Mouse (Mus musculus) bone marrow, adult 2 months (tissue): Measurements from ENCODE around the gene Tada2b. TPM values are rescaled to one million over a fixed set of nuclear protein-coding genes. Genes with fewer than 3 reads are reported as not detected.
A peak's percentile ranks its signal among the peaks of the same experiment; 100 is the strongest.

Source experiments
- H3K27ac ChIP-seq: fragments of 200-500 bp; 2 replicates; pipeline ENCODE4 v1.5.1; 2012; ENCODE audit warnings: low read depth, mild to moderate bottlenecking, control low read depth, inconsistent platforms, low read length; ENCODE audit not compliant: control insufficient read depth, poor library complexity, insufficient read depth
- H3K4me1 ChIP-seq: fragments of 200-500 bp; 2 replicates; pipeline ENCODE4 v1.6.1; 2011; ENCODE audit warnings: low read length; ENCODE audit not compliant: control insufficient read depth, insufficient read depth
- H3K4me3 ChIP-seq: fragments of 200-500 bp; replicated peaks from 2 replicates; pipeline ENCODE3; 2011; ENCODE audit warnings: mild to moderate bottlenecking, low read depth, low read length, control low read depth; ENCODE audit not compliant: control insufficient read depth
- CTCF ChIP-seq: fragments of 200-500 bp; IDR thresholded peaks from 2 replicates; pipeline ENCODE4 v1.5.1; 2011; ENCODE audit warnings: low read length, control low read depth; ENCODE audit not compliant: control insufficient read depth, insufficient read depth
- POLR2A ChIP-seq: fragments of 200-500 bp; IDR thresholded peaks from 2 replicates; pipeline ENCODE4 v1.6.1; 2011; ENCODE audit warnings: low read depth, mild to moderate bottlenecking, control low read depth, low read length, borderline replicate concordance; ENCODE audit not compliant: control insufficient read depth
- WGBS: fragments of 180-500 bp; shearing (Covaris S2); methylation state at CpG from one replicate; pipeline ENCODE4 v1.1.7; 2018; 5-methylcytosine and 5-hydroxymethylcytosine counted together
- polyA plus RNA-seq: library from polyadenylated mRNA; stranded (reverse); fragments of >200 nt; gene quantifications from 2 replicates; pipeline ENCODE4 v1.2.4, GENCODE M21; 2011; ENCODE audit warnings: low replicate concordance; ENCODE audit not compliant: missing spikeins, insufficient read depth, insufficient read length

The Tada2b gene
- polyA plus RNA-seq, 1 experiment = 7.9 TPM

DNA sequence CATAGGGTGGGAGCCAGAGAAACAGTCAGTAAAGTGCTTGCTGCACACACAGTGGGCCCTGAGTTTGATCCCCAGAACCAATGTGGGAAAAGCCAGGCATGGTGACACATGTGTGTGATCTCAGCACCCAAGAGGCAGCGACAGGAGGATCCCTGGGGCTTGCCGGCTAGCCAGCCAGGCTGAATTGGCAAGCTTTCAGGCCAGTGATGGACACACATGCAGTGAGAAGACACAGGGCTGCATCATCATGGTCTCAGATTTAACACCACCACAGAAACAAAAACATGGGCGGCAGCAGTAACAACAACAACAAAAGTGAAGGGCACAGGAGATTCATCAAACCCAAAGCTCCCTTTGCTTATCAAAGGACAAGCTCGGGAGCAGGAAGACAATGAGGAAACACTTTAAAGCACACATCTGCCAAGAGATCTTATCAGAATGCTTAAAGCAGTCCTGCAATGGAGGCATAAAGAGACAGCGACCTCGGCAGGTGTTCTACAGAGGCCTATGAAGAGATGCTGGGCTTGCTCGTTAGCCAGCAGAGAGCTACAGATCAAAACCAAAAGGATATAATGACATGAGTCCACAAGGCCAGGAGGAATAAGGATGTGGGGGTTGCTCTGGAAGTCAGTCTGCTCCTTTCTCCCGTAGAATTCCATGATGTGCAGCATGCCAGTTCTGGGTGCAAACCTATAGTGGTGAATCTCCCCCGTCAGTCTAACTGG, 37.8 kb downstream of the Tada2b start:
- Histone ChIP-seq H3K27ac (no peak overlapping the region), H3K4me1 (no peaks in the 10 kb centered on the region; the same call in 1 of the 2 replicates), H3K4me3 (no peak overlapping the region)
- WGBS = 32% methylated on average over 9 of the region's 9 CpGs
- TF ChIP-seq POLR2A = no peak
- no peak for TF ChIP-seq CTCF

DNA sequence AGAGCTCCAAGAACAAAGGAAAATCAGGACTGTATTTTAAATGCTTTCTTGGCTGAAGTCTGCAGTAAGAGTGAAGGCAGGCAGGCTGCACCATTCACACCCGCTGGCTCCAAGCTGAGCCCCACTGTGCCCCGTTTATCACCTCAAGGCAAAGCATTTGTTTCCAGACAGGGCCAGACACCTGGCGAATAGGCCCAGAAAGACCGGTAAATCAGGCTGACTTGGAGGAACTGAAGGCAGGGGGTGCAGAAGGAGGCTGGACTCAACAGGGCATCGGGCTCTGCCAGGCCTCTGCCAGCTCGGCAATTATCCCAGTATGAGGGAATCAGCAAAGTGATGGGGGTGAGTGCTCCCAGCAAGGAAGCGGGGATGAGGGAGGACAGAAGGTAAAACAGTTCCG, 39.1 kb downstream of the Tada2b start:
- Histone ChIP-seq H3K27ac (no peak overlapping the region), H3K4me3 (no peak overlapping the region), H3K4me1 (no peaks in the 10 kb centered on the region)
- WGBS = 36% methylated on average over 8 of the region's 8 CpGs
- TF ChIP-seq POLR2A (no peak), CTCF (no peak)

DNA sequence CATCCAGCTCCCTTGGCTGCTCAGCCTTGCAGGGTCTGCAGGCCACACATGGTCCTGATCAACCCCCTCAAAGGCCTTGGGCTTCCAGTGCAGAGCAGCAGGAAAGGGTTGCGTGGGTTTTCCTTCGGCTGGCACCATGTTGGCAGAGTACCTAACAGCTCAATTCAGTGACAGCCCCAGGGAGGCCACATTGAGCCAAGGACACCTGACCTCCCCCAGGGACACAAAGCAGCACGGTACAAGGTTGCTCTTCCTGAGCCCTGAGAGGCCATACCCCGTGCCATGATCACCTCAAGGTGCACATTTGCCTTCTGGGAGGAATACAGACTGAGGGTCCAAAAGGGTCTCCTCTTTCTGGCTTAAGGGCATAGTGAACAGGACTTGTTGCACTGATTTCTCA, 39.5 kb downstream of the Tada2b start:
- TF ChIP-seq CTCF (no peak), POLR2A (no peak)
- 52% methylated on average over 4 of the region's 4 CpGs for WGBS
- H3K27ac ChIP-seq = no peak overlapping the region

DNA sequence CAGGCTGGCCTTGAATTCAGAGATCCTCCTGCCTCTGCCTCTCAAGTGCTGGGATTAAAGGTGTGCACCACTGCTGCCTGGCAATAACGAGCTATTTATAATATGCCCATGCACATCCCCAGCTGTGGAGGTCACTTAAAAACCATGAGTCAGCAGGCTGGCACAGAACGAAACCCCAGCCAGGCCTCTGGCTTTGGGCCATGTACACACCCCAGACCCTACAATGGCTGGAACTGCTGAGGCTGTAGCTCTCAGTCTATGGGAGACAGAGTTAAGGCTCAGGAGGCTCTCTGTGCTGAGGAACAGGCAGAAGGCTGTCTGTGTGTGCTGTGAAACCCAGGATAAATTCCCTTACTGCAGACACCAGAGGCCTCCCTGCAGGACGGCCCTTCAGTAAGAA, 43.3 kb downstream of the Tada2b start:
- WGBS = 41% methylated on average over 3 of the region's 3 CpGs
- H3K27ac ChIP-seq = no peak overlapping the region
- TF ChIP-seq POLR2A (no peak), CTCF (no peak)
- H3K4me1 ChIP-seq = no peaks in the 10 kb centered on the region
- H3K4me3 ChIP-seq = no peak overlapping the region

More for the DNA sequence above, 39.5 kb downstream of the Tada2b start:
- no peak overlapping the region for H3K4me3 ChIP-seq
- H3K4me1 ChIP-seq = no peaks in the 10 kb centered on the region

DNA sequence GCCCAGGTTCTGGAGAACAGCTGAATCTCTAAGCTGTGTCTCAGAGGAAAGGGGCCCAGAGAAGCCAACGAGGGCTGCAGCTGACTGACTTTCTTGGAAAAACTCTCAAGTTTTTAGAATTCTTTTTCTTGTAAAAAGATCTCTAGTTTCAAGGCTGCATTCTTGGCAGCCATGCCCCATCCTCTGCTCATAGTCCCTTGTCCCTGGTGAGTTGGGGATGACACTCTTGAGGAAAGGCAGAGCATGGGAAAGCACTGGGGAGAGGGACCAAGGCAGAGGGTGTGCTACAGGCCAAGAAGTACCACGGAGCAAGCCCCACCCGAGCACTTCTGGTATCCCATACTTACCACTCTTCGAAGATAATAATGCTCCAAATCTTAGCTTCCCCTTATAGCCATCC, 47.2 kb downstream of the Tada2b start:
- 55% methylated on average over 4 of the region's 4 CpGs for WGBS
- peaks cover 1% of the 10 kb centered on the region for H3K4me1 ChIP-seq
- H3K4me3 ChIP-seq = no peak overlapping the region
- TF ChIP-seq POLR2A (no peak), CTCF (no peak)
- H3K27ac ChIP-seq = no peak overlapping the region

DNA sequence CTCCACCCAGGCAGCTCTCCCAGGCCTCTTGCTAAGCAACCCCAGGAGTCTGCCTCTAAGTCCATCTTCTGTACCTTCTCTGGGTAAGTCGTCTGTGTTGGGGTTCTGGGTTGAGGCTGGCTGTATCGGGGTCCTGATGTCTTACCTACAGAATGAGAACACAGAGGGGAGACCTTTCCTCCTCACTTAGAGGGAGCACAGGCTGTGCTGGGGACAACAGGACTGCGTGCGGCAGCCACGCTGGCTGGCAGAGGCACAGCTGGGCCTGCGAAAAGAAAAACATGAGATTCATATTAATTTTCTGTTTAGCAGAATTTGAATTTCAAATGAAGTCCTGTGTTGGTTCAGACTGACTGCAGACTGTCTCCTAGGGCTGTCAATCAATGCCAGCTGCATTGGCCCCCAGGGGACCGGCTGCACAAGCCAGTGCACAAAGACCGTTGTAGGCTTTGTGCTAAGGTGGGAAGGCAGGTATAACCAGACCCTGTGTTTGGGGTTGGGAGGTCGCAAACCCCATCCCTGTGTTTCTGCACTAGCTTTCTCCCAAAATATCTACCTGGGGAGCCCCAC, 49.6 kb downstream of the Tada2b start:
- peak overlapping the region; percentile 59 for H3K27ac ChIP-seq
- no peak overlapping the region for H3K4me3 ChIP-seq
- 65% methylated on average over 9 of the region's 9 CpGs for WGBS
- peaks cover 1% of the 10 kb centered on the region for H3K4me1 ChIP-seq
- TF ChIP-seq POLR2A = no peak; the same call in 1 of the 2 replicates
- TF ChIP-seq CTCF = no peak

DNA sequence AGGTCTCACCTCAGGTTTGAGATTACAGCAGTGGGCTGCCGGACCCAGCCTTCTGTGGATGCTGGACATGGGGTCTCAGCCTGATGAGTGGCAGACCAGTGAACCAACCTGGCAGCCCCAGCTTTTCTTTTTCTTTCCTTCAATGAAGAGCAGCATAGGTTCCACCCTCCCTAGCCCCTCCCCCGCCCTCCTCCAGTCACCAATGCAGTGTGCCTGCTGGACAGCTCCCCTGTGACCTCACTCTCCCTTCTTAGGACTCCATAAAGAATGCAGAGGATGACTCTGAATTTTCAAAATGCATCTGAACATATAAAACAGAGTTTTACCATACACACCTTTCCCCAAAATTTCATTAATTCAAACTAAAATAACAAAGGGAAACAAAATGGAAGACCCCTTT, 52.4 kb downstream of the Tada2b start:
- Histone ChIP-seq H3K4me3 (no peak overlapping the region), H3K27ac (no peak overlapping the region), H3K4me1 (peaks cover 1% of the 10 kb centered on the region)
- no peak for TF ChIP-seq CTCF
- no peak for TF ChIP-seq POLR2A
- WGBS = 62% methylated on average over 2 of the region's 2 CpGs

DNA sequence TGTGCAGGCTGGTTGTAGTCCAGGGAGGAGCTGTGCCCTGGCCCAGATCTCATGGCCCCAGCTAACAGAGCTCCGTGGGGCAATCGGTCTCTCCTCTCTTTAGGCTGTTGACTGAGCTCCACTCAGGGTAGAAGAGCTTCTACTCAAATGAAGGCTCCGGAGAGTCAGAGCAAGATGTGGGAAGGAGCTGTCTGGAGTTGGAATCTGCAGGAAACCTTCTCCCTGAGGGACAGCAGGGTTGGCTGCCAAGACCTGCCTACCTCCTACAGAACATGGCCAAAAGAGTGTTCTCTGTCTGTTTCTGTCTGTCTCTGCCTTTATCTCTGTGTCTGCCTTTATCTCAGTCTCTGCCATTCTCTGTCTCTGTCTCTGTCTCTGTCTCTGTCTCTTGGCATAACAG, 54.5 kb downstream of the Tada2b start:
- H3K27ac ChIP-seq = no peak overlapping the region
- no peak for TF ChIP-seq POLR2A
- no peak for TF ChIP-seq CTCF
- H3K4me1 ChIP-seq = no peaks in the 10 kb centered on the region
- no peak overlapping the region for H3K4me3 ChIP-seq
- 79% methylated on average over 3 of the region's 3 CpGs for WGBS
